Mouse (Mus musculus): Measurements from ENCODE around the gene Lcn8.
A peak's percentile ranks its signal among the peaks of the same experiment; 100 is the strongest.

Gene Lcn8

DNA sequence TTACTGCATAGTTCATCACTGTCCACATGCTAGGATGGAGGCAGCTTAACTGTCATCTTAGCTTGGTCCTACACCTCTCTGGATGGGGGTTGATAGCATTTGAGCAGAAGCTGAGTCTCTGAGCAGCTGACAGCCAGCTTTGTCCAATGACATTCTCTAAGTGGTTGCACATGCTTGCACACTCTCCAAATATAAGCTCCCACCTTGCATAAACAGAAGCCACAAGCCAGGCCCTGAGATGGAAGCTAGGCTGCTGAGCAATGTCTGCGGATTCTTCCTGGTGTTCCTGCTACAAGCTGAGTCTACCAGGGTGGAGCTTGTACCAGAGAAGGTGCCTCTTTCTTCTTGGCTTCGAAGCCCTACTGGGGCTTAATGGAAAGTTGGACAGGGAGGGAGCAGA is at the start of gene Lcn8:
Gene Lcn8, plus strand, starts transcription at position 219 of the 400 bp plus-strand sequence.
- DNase-seq (ENCODE audit: low spot score) = no peak

DNA sequence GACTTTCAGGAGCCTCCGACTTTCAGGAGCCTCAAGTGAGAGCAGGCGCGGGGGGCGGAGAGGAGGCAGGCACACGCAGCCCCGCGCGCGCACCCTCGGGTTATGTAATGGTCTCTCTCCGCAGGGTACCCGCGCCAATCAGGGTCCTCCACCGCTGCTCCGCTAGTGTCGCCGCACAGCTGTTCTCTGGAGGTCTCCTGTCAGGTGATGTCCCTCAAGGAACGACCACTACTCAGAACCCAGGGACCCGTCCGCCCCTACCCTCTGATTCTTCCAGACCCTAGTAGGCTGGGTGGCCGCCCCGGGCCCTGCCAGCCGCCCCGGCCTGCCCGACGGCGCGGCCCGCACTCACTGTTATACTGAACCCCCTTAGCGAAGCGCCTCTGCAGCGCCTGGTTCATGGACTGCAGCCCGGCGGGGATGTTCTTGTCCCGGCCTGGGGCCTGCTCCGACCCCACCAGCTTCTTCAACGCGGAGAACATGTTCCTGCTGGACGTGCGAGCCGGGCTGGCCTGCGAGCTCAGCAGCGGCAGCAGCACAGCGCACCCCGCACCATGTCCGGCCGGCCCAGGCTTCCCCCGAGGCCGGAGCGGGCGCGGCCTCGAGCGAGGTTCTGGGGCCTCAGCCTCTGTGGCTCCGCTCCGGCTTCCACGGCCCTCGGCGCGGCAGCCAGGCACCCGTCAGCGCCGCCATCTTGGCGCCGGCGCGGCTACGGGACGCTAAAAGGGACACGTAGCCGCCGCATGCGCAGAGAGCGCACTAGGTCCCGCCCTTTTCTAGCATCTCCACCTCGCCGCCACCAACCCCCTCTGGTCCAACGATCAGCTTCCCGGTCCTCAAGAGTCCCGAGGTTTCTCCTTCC is 44.9 kb upstream of the Lcn8 start, which contains the start of gene Rabl6:
Gene Rabl6, minus strand, starts transcription at position 761 of the 862 bp plus-strand sequence.
- DNase-seq (ENCODE audit: low spot score) = peak; percentile 87

DNA sequence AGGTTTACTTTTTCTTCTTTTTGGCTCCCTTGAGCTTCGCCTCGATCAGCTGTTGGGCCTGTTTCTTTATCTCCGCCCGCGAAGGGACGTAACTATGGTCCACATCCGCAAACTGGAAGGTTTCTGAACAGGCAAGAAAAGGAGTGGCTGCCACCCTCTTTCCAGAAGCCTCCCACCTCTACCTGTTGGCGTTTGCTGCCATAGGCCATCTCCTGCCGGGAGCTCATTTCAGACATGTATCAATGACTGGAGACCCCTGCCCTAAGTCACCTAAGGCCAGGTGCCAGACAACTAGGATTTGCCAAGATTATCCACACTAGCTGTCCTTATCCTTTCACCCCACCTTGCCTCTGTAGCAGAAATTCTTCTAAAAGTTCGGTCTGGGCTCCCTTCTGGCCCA is 44.2 kb upstream of the Lcn8 start:
- DNase-seq (ENCODE audit: low spot score) = no peak

DNA sequence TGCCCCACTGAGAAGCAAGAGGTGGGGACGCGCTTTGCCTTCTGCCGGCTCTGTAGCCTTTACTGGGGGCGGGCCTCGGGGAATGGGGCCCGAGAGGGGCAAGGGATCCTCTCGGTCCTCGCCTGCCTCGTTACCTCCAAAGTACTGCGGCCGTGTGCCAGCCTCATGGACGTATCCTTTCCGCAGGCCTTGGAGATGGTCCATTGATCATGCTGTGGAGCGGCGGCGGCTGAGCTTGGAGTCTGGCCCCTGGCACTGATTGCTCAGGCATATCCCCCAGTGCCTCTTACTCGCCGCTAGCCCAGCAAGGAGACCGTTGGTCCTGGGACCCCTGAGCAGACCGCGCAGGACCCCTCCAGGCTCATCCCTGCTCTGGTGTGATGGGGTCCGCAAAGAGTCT is 36.5 kb upstream of the Lcn8 start:
- no peak for DNase-seq (ENCODE audit: low spot score)

DNA sequence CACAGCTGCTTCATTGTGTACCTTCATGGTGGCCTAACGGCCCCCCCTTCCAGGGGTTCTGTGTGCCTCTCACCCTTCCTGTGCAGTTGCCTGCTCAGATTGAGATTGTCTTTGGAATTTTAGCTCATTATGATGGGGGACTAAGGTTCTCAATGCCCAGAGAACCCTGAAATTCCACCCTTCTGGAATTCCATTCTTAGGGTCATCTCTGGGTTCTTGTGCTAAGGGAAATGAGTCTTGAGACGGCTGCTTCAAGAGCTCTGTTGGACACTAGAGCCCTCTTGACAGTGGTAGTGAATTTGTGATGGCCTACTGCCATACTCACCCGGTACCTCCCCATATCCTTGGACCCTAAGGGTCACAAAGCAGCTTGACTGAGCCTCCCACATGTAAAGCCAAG is 35.3 kb upstream of the Lcn8 start, which contains the start of gene Ccdc183:
Gene Ccdc183, minus strand, starts transcription at position 101 of the 400 bp plus-strand sequence.
- no peak for DNase-seq (ENCODE audit: low spot score)

DNA sequence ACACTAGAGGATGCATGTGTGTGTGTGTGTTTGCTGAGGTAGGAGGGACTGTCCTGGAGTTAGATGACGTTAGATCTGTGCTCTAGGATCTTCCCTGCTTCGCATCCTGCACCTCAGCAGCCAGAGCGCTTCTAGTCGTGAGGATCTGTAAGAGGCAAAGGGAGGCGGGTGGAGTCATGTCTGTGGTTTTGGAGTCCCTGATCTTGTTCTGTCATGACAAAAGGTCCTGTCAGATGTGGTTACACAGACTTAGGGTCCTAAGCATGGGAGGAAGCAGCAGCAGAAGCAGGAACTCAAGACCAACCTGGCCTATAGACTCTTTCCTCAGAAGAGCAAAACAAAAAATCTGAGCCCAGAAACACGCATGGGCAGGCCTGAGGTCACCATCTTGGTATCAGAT is 32.5 kb upstream of the Lcn8 start:
- no peak for DNase-seq (ENCODE audit: low spot score)

DNA sequence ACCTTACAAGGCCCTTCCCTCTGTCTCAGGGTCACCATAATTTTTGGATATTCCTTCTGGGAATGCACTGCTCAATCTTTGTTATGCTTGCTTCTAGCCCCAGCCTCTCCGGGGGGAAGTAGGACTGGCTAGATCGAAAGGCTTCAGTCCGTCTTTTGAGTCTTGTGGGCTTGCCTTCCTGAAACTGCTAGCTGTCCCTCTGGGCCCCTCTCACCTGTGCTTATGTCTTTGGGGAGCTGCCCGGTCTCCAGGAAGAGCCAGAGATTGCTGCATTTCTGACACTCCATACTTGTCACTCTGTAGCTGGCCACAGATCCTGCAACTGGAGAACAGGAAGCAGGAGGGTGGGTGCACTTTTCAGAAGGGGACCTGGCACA is 32.1 kb upstream of the Lcn8 start:
- DNase-seq (ENCODE audit: low spot score) = no peak

DNA sequence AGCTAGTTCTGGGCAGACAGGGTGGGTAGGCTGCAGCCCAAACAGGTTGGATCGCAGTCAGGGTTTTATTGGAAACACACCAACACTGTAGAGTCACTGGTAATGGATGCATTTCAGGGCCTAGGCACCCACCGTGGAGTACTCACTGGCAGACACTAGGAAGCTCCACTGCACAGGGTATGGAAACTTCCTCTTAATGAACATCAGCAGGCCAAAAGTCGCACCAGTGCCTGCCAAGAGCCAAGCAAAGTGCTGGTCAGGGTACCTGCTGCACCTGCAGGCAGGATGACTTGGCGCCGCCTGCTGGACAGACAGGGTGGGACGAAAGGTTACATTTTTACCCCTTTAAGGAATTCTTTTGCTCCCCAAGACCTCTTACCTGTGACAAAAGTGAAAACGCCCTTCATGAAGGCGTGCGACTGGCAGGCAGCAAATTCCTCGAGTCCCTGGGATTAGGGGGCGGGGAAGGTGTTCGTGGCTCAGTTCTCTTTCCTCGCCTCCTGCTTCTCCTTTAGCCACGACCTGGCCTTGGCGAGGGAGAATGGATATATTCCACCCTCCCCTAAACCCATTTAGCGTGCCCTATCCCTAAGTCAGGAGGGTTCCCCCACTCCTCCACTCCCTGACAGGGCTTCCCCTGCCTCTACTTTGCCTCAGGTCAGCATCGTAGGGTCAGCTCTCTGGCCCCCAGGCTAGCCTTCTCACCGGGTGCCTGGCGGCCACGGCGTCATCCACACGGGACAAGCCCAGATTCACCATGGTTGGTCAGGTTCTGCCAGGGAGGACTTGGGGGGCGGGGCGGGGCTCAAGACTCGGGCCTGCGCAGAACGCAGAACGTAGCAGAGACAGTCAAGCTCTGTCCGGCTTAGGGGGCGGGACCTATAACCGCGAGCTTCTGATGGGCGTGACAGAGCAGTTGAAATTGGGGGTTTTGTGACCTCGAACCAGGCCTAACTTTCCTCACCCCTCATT is 31.4 kb upstream of the Lcn8 start, which contains the start of gene Tmem141:
Gene Tmem141, minus strand, starts transcription at position 777 of the 972 bp plus-strand sequence.
- peak; percentile 80 for DNase-seq (ENCODE audit: low spot score)

DNA sequence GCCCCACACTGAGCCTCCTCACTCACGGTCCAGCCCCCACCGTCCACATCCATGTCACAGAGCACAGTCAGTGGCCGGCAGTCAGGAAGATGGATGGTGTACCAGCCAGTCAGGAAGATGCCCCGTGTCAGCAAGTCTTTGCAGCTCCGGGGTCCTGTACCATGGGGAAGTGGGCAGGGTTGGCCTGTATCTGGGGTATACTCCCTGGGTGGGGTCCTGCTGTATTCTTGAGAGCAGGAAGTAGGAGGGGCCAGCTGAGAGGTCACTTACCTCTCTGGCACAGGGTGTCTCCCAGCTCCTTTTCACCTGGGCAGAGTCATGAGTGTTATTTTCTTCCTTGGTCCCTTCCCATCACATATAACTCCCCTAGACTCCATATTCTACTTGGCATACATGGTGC is 26.9 kb upstream of the Lcn8 start:
- DNase-seq (ENCODE audit: low spot score) = no peak

DNA sequence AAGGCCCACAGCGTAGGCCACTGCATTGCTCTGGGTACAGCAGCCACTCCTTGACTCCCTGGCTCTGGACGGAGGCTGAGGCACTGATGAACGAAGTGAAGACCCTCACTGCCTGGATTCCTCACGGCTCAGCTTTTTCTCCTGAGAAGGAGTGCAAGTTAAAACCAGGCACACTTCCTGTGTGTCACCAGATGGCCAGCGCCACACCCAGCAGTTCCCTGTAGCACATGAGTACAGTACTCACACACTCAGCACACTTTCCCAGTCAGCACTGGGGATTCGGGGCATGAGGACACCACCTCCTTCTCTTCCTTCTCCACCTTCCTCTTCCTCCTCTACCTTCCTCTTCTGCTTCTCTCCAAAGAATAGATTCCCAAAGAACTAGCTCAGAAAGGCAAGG is 25.1 kb upstream of the Lcn8 start, which contains the start of gene Fcna:
Gene Fcna, minus strand, starts transcription at position 220 of the 400 bp plus-strand sequence.
- DNase-seq (ENCODE audit: low spot score) = no peak

DNA sequence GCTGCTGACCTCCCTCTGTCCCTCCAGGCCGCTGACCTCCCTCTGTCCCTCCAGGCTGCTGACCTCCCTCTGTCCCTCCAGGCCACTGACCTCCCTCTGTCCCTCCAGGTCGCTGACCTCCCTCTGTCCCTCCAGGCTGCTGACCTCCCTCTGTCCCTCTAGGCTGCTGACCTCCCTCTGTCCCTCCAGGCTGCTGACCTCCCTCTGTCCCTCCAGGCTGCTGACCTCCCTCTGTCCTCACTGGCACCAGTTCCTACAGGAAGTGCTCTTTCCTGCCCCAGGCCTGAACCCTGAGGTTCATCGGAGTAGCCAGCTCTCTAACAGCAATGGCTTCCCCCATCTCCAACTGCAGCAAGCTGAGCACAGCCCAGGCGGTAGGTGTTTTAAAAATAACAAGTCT is 24.2 kb upstream of the Lcn8 start:
- no peak for DNase-seq (ENCODE audit: low spot score)

DNA sequence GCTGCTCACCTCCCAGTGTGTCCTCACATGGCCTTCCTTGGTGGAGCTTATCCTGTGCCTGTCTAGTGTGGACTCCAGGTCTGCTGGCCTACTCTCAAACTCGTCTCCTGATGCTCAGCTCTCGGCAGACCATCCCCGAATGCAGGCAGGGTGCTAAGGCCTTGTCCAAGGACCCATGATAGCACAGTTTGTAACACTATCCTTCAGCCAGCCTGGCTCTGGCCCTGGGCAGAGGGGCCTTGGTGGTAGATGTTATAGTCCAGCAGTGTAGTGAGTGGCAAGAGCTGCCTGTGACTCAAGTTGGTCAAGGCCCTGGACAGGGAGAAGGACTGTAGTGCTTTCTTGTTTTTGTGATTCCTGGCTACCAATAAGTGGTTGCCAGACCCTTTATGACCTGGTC is 19.3 kb upstream of the Lcn8 start:
- no peak for DNase-seq (ENCODE audit: low spot score)

DNA sequence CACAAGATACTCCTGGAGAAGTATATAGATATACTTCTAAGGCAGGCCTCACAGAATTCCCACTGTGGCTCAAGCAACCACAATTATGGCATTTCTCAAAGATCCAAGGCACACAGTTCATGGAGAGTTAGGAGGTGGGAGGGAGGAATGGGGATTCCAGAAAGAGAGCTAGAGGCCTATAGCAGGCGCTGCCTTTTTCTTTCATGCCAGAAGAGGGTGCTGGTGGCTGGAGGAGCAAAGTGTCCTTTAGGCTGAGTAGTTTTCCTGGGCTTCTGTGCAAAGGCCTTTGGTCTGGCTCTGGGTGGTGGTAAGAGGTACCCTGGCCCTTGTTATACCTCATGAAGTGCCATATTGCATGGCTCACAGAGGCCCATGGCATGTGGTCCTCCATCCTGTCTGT is 18.9 kb upstream of the Lcn8 start:
- no peak for DNase-seq (ENCODE audit: low spot score)

DNA sequence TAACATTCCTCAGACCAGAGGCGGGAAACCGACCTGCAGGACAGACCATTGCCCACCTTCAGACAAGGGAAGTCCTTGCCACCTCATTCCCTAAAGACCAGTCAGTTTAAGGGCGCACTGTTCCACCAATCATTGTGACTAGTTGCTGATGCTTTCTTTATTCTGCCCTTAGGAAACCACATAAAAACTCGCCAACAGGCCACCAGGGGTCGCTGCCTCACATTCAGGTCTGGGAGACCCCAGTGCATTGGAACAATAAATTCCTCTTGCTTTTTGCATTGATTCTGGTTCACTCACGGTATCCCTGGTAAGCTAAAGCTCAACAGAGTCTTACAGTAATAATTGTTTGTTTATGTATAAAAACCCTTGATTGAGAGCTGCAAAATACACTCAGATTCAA is 13.0 kb upstream of the Lcn8 start:
- DNase-seq (ENCODE audit: low spot score) = peak; percentile 18

DNA sequence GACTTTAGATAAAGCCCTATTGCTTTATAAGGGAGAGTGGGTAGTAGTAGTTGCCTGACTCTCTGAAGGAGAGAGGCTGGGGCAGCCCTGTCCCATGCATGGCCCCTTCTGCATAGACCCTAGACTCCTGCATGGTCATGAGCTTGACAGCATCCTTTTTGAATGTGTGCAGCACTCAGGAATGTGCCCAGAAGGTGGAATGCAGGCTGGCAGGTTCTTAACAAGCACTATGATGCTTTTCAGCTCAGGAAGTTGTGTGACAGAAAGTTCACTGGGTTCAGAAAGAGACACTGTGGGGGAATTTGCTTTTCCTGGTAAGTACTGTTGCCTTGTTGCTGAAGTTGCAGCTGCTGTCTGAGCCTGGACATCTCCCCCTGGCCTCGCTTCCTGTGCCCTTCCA is 1.6 kb downstream of the Lcn8 start:
- no peak for DNase-seq (ENCODE audit: low spot score)

DNA sequence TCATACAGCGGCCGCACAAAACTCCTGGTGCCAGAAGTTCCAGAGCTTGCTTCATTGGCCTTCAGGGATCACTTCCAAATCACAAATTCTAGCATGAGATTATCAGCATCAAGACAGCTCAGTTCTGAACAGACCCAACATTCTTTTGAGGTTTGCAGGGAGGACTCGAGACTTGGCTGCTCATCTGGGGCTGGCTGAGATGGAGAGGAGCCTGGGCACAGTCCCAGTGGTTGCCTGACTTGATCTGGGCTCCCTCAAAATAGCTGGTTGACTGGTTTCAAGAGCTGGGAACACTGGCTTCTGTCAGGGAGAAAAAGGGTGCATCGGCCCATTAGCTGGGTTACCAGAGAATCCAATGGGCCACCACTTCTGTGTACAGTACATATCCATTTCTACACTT is 3.8 kb downstream of the Lcn8 start:
- peak; percentile 6 for DNase-seq (ENCODE audit: low spot score)

DNA sequence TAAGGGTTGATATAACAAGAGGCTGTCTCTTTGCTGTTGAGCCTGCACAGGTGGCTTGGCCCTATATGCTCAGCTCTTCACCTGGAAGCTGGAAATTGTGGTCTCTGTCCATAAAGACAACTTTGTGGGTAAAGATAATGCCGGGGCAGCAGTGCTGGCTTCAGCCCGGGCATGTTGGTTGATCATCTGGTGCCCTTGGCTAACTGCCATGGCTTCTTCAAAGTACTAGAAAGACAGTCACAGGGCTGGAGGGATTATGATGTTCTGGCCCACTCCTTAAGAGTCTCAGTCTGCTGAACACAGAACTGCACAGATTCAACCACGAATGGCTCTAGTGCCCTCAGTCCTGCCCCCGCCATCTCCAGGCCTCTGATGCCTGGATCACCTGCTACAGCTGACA is 4.3 kb downstream of the Lcn8 start:
- DNase-seq (ENCODE audit: low spot score) = no peak

DNA sequence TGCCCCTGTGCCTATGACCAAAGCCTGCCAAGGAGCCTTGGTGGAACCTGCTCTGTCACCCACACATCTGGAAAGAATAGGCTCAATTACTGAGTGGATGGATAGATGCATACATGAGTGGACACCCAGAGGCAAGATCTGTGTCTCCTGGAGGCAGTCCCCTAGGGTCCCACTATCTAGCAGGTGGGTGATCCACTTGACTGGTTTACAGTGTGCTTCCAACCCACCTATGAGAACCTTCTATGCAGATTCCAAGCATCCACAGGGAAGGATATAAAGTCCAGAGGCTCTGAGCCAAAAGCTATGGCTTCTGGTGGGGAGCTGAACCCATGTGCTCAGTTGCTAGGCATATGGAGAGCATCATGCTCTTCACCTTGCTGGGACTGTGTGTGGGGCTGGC is 4.7 kb downstream of the Lcn8 start, which contains the start of gene Lcn5:
Gene Lcn5, plus strand, starts transcription at position 301 of the 400 bp plus-strand sequence.
- DNase-seq (ENCODE audit: low spot score) = no peak

DNA sequence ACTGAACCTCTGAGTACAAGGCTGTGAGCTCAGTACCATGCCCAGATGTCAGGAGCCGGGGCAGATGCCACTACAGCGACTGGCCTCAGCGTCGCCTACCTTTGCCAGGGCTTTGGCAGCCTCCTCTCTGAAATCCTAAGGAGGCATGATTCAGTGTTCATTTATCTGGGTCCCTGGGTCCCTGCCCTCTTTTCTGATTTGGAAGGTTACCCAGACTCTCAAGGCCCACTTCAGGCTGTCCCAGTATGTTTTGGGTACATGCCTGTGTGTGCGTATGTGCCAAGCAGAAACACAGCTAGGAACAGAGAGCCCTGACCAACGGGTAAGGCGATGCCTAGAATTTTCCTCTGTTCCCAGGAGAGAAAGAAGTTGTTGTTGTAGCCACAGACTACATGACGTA is 7.4 kb downstream of the Lcn8 start:
- DNase-seq (ENCODE audit: low spot score) = no peak

DNA sequence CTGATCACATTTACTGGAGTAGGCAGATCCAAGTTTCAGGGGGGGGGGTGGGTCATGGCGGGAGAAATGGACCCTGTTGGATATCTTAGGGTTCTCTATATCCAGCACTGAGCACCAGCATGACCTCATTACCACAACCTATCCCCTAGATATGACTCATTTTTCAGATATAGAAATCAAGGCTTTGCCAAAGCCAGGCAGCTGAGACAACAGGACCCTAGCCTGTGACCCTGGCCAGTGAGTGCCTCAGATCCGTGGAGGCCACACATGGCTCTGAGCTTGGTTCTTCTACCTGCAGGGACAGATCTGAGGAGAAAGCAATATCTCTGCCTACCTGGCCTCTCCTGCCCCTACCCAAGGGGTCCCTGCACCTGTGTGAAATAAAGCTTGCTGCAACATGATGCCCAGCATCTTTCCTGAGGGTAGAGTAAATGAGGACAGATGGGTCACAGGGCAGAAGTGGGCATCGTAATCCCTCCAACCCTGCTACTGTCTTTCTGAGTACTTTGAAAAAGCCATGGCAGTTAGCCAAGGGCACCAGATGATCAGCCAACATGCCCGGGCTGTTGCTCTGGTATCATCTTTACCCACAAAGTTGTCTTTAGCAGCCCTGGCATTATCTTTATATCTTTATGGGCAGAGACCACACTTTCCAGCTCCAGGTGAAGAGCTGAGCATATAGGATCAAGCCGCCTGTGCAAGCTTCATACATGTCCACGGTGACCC is 8.5 kb downstream of the Lcn8 start:
- no peak for DNase-seq (ENCODE audit: low spot score)

DNA sequence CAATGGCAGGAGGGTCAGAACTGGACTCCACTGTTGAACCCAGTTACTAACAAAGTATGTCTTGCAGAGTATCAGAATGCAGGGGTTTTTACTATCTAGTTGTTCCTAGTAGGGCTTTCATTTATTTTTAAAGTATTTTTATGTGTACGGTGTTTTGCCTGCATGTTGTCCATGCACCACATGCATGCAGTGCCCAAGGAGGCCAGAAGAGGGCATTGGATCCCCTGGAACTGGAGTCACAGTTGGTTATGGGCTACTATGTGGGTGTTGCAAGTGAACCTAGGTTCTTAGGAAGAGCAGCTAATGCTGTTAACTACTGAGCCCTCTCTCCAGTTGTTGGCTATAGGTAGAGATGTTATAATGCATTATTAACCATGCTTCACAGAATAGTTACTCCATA is 10.6 kb downstream of the Lcn8 start:
- DNase-seq (ENCODE audit: low spot score) = peak; percentile 41

DNA sequence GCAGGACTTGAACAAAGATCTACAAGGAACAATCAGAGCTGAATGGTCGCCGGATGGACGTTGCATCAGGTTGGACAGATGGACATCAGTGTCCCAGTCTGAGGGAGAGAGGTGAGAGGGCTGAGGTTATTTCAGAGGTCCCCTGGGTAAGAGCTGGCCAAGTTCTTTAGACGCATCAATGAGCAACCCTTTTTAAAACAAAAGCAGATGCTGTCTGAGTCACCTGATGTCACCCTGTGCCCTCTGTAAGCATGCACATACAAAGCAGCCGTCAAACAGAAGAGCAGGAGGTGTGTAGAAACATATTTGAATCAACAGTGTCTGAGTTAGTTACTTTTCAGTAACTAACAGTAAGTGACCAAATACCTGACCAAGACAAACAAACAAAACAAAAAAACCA is 11.2 kb downstream of the Lcn8 start:
- DNase-seq (ENCODE audit: low spot score) = no peak

Data from adipocyte (in vitro differentiated cells).